Mouse (Mus musculus) layer of hippocampus, adult 9-10 months (tissue): ENCODE measurements around the gene Gna15.

ENCODE experiments used
- DNase-seq: peaks from one replicate; pipeline ENCODE4 v3.0.0; 2022; ENCODE audit warnings: low spot score

The Gna15 gene

GRCm38 (mm10) chr10:81467670-81468235 lies 56.3 kb downstream of the Gna15 start:
- DNase-seq: no peak

- no peak for DNase-seq
Observed at GRCm38 (mm10) chr10:81466881-81467280, 57.1 kb downstream of the Gna15 start.

- DNase-seq: no peak
Observed at GRCm38 (mm10) chr10:81466066-81466465, 58.0 kb downstream of the Gna15 start.

GRCm38 (mm10) chr10:81465265-81465645 lies 58.8 kb downstream of the Gna15 start:
- no peak for DNase-seq

GRCm38 (mm10) chr10:81464405-81465264 lies 59.4 kb downstream of the Gna15 start:
- no peak for DNase-seq

GRCm38 (mm10) chr10:81463531-81463930 lies 60.5 kb downstream of the Gna15 start:
- DNase-seq: no peak

GRCm38 (mm10) chr10:81462917-81463316 lies 61.1 kb downstream of the Gna15 start:
- DNase-seq: no peak

GRCm38 (mm10) chr10:81462415-81462804 lies 61.6 kb downstream of the Gna15 start:
- DNase-seq: no peak

- DNase-seq: no peak
Observed at GRCm38 (mm10) chr10:81461673-81462414, 62.2 kb downstream of the Gna15 start.

GRCm38 (mm10) chr10:81460951-81461350 lies 63.1 kb downstream of the Gna15 start:
- no peak for DNase-seq

- DNase-seq: no peak
Observed at GRCm38 (mm10) chr10:81460471-81460870, 63.6 kb downstream of the Gna15 start.

- no peak for DNase-seq
Observed at GRCm38 (mm10) chr10:81459399-81459798, 64.6 kb downstream of the Gna15 start.

- DNase-seq: no peak
Observed at GRCm38 (mm10) chr10:81458267-81458666, 65.8 kb downstream of the Gna15 start.

GRCm38 (mm10) chr10:81457624-81458023 lies 66.4 kb downstream of the Gna15 start:
- no peak for DNase-seq

GRCm38 (mm10) chr10:81456983-81457563 lies 67.0 kb downstream of the Gna15 start:
- no peak for DNase-seq

- DNase-seq: no peak
Observed at GRCm38 (mm10) chr10:81455181-81455895, 68.7 kb downstream of the Gna15 start, which contains the start of gene Nfic. TSS of gene Nfic (minus strand) at chr10:81455635.

GRCm38 (mm10) chr10:81454106-81454505 lies 69.9 kb downstream of the Gna15 start:
- DNase-seq: no peak

- DNase-seq: no peak
Observed at GRCm38 (mm10) chr10:81452947-81453288, 71.1 kb downstream of the Gna15 start.
